Mouse (Mus musculus): ENCODE measurements around the gene Agtr1b. TPM values are rescaled to one million over a fixed set of nuclear protein-coding genes. Genes with fewer than 3 reads are reported as not detected.

Gene Agtr1b
- total RNA-seq (2021): not detected
- long read RNA-seq, experiment 1: 0 reads
- long read RNA-seq, experiment 2, partial matches to known transcripts: 0 of 1 reads
- long read RNA-seq, experiment 2, other reads (novel, unspliced or antisense): 0 of 1 reads

GRCm38 (mm10) chr3:20366558-20367522 is at the start of gene Agtr1b:
Gene Agtr1b, minus strand, starts transcription at chr3:20367177.
- DNase-seq: no peak
- intact Hi-C loops (cut with DNase I): no loop called here

DNA sequence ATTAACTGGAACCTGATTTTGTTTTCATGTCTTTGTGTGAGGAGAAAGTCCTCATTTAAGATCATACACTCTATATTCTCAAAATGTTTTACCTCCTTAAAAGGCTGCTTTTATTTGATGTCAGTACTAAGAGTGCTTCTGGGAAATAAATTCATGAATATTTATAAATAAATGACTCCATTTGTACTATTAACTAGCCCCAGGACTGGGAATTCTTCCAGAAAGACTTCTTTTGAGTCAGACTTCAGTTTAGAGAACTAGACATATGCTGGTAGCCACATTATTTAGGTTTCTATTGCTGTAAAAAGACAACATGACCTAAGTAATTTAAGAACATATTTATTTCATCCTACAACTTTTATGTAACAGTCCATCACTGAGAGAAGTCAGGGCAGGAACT is 13.4 kb downstream of the Agtr1b start:
- no peak for DNase-seq
- intact Hi-C loops (cut with DNase I): no loop called here

- intact Hi-C loops (cut with DNase I): no loop called here
- DNase-seq: no peak
Measured at GRCm38 (mm10) chr3:20348206-20348605, 18.8 kb downstream of the Agtr1b start.

GRCm38 (mm10) chr3:20340402-20340801 is 26.6 kb downstream of the Agtr1b start:
- intact Hi-C loops (cut with DNase I): no loop called here
- DNase-seq: no peak

DNA sequence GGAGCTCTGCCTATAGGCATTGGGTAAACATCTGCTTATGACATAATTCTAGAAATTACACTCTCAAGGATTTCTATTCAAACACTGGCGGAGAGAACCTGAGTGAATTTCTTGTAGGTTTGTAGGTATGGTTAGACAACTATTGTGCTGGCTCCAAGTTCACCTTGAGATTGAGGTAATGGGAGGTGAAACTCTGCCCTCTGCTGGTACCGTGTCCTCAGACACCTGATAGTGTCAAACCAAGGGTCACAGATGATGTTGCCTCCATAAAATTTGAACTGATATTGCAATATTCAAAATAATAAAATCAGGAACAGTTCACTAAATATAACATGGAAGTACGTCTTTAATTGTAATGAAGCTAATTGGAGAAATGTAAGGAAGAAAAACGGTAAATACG is 32.3 kb downstream of the Agtr1b start:
- intact Hi-C loops (cut with DNase I): no loop called here
- no peak for DNase-seq

DNA sequence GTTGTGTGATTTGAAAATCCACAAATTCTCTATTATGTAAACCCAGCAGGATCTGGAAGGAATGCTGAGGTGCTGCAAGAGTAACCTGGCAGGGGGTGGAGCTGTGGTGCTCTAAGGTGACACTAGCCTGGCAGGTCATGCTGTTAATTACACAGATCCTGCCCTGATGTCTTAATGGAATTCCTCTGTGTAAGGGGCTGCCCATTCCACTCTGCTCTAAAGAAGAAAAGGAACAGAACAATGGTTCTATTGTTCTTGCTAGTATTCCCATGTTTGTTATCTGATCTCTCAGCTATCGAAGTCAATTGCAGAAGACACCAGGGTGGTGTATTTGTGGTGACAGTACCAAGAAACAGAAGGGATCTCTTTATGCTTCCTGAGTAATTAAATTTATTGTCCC is 49.7 kb downstream of the Agtr1b start:
- intact Hi-C loops (cut with DNase I): no loop called here
- DNase-seq: no peak

DNA sequence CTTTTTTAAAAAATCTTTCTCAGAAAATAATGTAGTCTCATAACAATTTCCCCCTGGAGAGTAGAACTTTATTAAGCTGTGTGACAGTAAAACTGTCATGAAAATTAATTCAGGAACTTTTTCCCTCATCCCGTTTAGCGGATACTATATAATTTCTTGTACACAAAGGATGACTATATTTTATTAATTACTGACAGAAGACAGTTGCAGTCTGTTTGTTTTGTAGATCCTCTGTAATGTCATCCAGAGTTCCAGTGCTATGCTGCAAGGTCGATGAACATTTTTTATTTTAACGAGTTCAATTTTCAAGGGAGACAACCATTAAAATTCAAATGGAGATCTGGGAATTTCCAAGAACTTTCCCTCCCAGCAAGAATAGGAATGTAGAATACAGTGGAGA is 57.8 kb downstream of the Agtr1b start:
- intact Hi-C loops (cut with DNase I): no loop called here
- DNase-seq: no peak

GRCm38 (mm10) chr3:20307256-20307655 is 59.7 kb downstream of the Agtr1b start:
- DNase-seq: no peak
- intact Hi-C loops (cut with DNase I): no loop called here

- intact Hi-C loops (cut with DNase I): no loop called here
- no peak for DNase-seq
Measured at GRCm38 (mm10) chr3:20304758-20305352, 62.1 kb downstream of the Agtr1b start.

DNA sequence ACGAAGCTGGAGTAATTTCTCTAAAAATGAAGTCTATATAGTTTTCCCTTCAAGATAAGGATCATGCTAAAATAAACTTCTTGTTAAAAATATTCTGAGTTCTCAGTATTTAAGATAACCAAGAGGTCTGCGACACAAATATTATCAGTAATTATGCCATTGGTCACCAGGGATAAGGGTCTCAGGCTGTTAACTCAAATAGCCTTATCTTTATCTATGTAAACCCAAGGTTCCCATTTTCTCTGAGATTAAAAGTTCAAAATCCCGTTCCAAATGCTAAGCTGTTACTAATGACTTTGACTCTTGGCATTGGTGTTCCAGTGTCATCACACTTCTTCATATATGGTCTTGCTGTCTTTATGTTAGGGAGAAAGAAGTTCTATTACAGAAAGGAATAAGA is 71.4 kb downstream of the Agtr1b start:
- intact Hi-C loops (cut with DNase I): no loop called here
- DNase-seq: no peak

DNA sequence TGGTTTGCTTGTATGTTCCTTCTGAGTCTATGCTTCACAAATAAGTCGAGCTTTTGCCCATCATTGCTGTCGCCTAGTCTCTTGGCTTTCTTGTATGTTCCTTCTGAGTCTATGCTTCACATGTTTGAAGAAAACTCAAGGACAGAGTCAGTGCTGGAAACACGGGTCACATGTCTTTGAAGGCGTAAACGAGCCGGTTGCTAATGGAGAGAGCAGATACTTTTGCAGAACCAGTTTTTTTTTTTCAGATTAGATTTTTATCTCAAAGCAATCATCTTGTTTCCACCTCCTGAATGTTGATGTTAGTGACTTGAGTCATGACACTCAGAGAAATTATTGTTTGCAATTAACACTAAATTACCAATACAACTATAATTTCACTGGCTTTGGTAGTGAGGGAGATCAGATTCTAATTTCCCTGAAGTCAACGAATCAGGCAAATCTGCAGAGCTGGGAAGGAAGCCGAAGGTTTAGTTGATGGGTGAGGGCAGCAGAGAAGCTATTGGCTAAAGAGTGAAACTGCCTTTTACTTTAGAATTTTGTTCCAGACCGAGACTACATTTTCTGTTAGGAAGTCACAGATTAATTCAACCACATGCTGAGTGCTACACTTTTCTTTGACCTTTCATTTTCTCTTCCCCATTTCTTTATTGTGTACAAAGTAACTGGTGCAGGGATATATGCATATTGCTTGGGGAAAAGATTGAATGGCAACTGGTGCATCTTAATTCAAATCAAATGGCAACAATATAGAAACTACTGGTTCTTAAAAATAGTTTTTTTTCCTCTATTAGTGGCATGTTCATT is 72.2 kb downstream of the Agtr1b start:
- intact Hi-C loops (cut with DNase I): no loop called here
- DNase-seq: no peak

DNA sequence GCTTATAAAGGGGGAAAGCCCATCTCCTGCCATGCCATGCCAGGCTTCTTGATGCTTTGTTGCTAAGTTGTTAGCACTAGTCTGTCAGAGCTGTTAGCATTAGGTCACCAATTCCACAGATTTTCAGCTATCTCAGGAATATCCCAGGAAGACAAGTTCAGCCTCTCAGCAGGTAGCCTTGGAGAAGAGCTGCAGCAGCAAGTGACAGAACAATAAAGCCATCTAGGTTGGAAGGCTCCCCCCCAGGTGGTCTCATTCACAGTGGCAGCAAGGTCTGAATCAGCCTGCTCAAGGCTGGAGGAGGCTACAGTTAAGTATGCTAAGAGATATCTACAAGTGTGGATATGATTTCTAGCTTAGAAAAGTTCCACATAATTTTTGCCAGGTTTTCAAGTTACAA is 75.6 kb downstream of the Agtr1b start:
- no peak for DNase-seq
- intact Hi-C loops (cut with DNase I): no loop called here

DNA sequence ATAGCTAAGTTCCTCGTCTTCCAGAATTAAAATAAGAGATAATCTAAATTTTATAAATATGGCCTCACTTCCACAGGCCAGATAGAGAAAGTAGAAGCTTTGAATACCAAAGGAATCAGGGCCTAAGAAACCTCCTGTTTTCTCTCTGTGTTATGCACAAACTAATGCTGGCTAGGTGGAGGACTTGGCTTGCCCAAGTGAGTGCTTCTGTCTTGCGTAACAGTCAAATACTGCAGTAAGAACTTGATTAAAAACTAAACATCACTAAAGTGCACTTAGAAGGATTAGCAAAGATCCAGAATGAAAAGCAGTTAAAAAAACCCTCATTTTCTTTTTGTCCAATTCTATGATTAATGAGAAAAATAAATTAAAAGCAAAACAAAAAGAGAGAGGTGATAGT is 78.2 kb downstream of the Agtr1b start:
- DNase-seq: no peak
- intact Hi-C loops (cut with DNase I): no loop called here

- intact Hi-C loops (cut with DNase I): no loop called here
- DNase-seq: no peak
Measured at GRCm38 (mm10) chr3:20281796-20282195, 85.2 kb downstream of the Agtr1b start.

DNA sequence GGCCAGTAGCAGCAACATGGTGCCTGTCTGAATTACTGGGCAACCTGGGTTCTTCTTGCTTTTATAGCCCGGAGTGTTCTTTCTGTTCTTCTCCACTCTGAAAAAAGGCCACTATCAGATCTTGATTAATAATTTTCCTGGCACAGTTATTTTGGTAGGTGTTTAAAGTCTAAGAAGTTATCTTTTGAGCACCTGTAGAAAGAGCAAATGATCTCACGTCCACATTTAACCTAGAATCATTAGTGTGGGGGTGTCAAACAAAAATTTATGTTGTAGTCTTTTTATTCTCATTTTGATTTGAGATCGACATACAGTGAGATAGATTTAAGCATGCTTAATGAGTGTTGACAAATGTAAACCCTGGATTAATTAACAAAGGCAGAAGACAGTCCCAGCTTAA is 91.3 kb downstream of the Agtr1b start, which contains the start of gene Cpb1:
Gene Cpb1, minus strand, starts transcription at position 101 of the 400 bp plus-strand sequence.
- no peak for DNase-seq
- intact Hi-C loops (cut with DNase I): no loop called here

Other genes starting within 250 kb of the Agtr1b start
- 100 to 1,000 TPM; 308 to 375 TPM for gene Gyg, start 211.9 kb downstream of the Agtr1b start, total RNA-seq (2021)
- gene Cpa3, start 125.0 kb downstream of the Agtr1b start, total RNA-seq (2021): 1 to 10 TPM; 1.9 to 3.0 TPM
- not detected for gene Cpb1, start 91.4 kb downstream of the Agtr1b start, total RNA-seq (2021)